Mouse (Mus musculus) left cerebral cortex, adult 9 months (tissue): ENCODE results near the gene Pbdc1.
A peak's percentile ranks its signal among the peaks of the same experiment; 100 is the strongest.
"Not testable (repeated sequence)": the region's sequence is repeated elsewhere in the genome, so short reads cannot be mapped to it uniquely, and the experiment has no call there.

Experiments used
- DNase-seq, 2 experiments: peaks; one replicate each; pipeline ENCODE4 v3.0.0; 2022; ENCODE audit warnings: low spot score in 2 of 2

The Pbdc1 gene

GRCm38 (mm10) chrX:105079615-105080092, at the start of gene Pbdc1:
Gene Pbdc1, plus strand, starts transcription at chrX:105079756.
- peak; percentile 70 to 96 for DNase-seq

- DNase-seq = no peak
Observed at GRCm38 (mm10) chrX:105037666-105038065, 41.9 kb upstream of the Pbdc1 start.

- DNase-seq = no peak
Observed at GRCm38 (mm10) chrX:105064294-105064693, 15.3 kb upstream of the Pbdc1 start.

- DNase-seq = no peak
Observed at GRCm38 (mm10) chrX:105064801-105065200, 14.8 kb upstream of the Pbdc1 start.

GRCm38 (mm10) chrX:105069671-105070503, 9.7 kb upstream of the Pbdc1 start:
- peak; percentile 72 to 94 for DNase-seq

GRCm38 (mm10) chrX:105079151-105079550, 405 bp upstream of the Pbdc1 start:
- DNase-seq = no peak

GRCm38 (mm10) chrX:105080096-105080495, 540 bp downstream of the Pbdc1 start:
- DNase-seq = no peak

- DNase-seq = not testable (repeated sequence)
Observed at GRCm38 (mm10) chrX:105083013-105083412, 3.5 kb downstream of the Pbdc1 start.

- peak in 1 of 2 experiments; percentile 30 for DNase-seq
Observed at GRCm38 (mm10) chrX:105104175-105104574, 24.6 kb downstream of the Pbdc1 start.

- DNase-seq = no peak
Observed at GRCm38 (mm10) chrX:105114994-105115393, 35.4 kb downstream of the Pbdc1 start.

GRCm38 (mm10) chrX:105120275-105121226, 41.0 kb downstream of the Pbdc1 start, which contains the start of gene Magee1:
Gene Magee1, plus strand, starts transcription at chrX:105120378.
- peak; percentile 64 to 87 for DNase-seq

GRCm38 (mm10) chrX:105121227-105121865, 41.8 kb downstream of the Pbdc1 start:
- DNase-seq = peak; percentile 44 to 82

- DNase-seq = no peak
Observed at GRCm38 (mm10) chrX:105124903-105125302, 45.3 kb downstream of the Pbdc1 start.

GRCm38 (mm10) chrX:105151872-105152461, 72.4 kb downstream of the Pbdc1 start:
- no peak for DNase-seq

GRCm38 (mm10) chrX:105165007-105165406, 85.5 kb downstream of the Pbdc1 start:
- not testable (repeated sequence) for DNase-seq
